Mouse (Mus musculus) thymus, adult 2 months (tissue): ENCODE measurements at regions not wholly inside any gene's neighbourhood (a gene's known extent, or its start where the extent isn't known, plus 50 kb on each side); places are given as distances from the start of the nearest gene placed in this dataset.

Source experiments
- CTCF ChIP-seq: fragments of 200-500 bp; IDR thresholded peaks from 2 replicates; pipeline ENCODE4 v1.5.1; 2012; ENCODE audit warnings: mild to moderate bottlenecking, control low read depth, low read length, moderate library complexity, borderline replicate concordance; ENCODE audit not compliant: control insufficient read depth, poor library complexity, insufficient read depth; ENCODE audit errors: extremely low read depth
- POLR2A ChIP-seq: fragments of 200-500 bp; IDR thresholded peaks from 2 replicates; pipeline ENCODE4 v1.6.1; 2012; ENCODE audit warnings: mild to moderate bottlenecking, low read length, control low read depth, moderate library complexity; ENCODE audit not compliant: control insufficient read depth, poor library complexity, insufficient read depth; ENCODE audit errors: extremely low read depth

GRCm38 (mm10) chrX:11665077-11665974 is 337.7 kb downstream of the H2al1j start:
- TF ChIP-seq POLR2A, result no peak
- no peak for TF ChIP-seq CTCF
